Mouse (Mus musculus) c-Kit-positive CD71-negative TER-119-negative erythroid progenitor cells, embryonic 14.5 days (primary cell): Measurements from ENCODE around the gene Ncoa7.
"Not testable (repeated sequence)": the region's sequence is repeated elsewhere in the genome, so short reads cannot be mapped to it uniquely, and the experiment has no call there.

Experiments
- DNase-seq: peaks from one replicate; pipeline ENCODE4 v3.0.0-alpha.2; 2013; ENCODE audit warnings: low read depth

Gene Ncoa7

DNA sequence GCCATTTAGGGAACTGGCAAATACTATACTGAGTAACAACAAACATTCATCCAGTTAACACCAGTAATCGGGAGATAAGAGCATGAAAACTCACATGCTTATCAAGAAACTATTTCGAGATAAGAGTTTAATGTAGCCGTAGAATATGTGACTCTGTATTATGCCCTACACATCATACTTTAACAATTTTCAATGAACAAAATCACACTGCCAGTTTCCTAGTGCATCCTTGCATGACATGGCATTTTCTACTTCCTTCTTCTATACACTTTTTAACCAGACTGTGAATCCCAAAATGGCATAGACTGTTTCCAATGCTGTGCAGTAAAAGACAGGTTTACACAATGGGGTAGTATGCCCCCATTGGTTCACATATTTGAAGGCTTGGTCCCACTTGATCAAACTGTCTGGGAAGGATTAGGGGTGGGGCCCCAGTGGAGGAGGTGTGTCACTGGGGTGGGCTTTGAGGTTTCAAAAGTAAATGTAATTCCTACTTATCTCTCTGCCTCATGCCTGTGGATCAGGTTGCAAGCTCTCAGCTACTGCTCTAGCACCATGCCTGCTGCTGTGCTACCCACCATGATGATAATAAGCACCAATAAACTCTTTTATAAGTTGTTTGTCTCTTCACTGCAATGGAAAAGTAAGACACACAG is 15.3 kb downstream of the Ncoa7 start:
- no peak for DNase-seq

DNA sequence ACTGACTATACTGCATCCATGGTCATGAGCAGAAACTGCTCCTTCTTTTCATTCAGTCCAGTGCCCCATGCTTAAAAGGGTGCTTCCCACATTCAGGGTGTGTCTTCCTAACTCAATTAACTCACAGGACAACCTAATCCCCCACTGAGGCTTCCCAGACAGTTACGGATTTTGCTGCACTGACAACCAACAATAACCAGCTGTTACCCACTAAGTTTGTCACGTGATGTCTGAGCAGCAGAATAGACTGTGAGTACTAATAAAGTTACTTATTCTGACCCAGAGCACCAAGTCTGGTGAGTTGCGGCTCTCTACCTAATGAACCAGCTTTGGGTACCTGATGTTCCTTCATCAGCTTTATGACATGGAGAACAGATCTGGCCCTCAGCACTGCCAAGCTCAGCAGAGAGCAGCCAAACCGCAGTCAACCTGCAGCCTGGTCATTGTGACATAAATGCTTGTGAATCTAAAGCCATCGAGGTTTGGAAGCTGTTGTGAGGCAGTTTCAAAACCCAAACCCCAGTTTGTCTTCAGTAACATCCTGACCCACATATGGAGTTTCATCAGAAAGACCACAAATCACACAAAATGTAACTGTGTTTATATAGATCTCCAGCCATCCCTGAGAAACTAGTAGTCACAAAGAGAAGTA is 16.9 kb downstream of the Ncoa7 start:
- no peak for DNase-seq

DNA sequence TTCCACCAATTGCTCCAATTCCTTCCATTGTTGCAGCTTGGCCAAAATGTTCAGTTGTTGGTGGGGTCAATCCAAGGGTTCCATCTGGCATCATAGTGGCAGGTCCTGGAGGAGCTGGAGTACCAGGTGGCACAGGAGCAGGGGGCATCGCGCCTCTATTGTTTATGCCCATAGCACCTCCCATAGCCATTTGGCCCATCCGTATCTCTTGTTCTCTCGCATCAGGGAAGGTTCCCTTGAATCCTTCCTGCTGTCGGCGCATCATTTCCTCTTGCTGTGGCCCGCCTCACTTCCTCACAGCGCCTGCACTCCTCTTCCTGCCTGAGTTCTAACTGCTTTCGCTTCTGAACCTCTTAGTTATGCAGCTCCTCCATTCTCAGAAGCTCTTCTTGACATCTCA is 22.2 kb downstream of the Ncoa7 start:
- not testable (repeated sequence) for DNase-seq

DNA sequence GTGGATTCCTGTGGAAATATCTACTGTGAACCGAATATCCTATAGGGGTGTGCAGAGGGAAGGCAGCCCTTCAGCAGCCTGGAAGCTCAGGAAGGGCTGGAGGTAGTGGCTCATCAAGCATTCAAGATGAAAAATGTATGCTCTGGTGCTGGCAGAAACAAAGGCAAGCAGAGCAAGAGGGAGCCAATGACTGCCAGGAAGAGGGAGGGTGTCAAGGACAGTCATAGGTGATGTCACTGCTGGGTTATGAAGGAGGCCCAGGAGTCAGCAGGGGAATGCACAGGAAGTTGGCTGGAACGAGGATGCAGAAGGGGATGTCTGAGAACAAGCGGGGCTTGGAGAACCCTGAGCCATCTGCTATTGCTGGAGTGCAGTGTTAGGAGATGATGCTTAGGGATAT is 24.9 kb downstream of the Ncoa7 start:
- DNase-seq, result no peak

DNA sequence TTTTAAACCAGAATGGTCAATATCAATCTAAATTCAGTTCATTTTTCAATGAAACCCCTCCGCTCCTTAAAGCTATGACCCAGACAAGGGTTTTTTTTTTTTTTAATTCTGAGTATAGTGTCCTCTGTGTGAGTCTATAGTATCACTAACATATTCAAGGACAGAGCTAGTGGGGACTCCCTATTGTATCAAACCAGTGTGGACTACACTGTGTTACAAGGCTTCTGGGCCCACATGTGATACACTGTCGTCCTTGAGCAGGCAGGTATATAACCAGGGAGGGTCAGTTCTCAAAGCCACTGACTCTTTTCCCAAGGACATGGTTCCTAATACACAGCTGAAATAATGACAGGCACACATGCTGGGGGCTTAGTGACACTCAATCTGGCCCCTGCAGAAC is 27.1 kb downstream of the Ncoa7 start:
- no peak for DNase-seq

DNA sequence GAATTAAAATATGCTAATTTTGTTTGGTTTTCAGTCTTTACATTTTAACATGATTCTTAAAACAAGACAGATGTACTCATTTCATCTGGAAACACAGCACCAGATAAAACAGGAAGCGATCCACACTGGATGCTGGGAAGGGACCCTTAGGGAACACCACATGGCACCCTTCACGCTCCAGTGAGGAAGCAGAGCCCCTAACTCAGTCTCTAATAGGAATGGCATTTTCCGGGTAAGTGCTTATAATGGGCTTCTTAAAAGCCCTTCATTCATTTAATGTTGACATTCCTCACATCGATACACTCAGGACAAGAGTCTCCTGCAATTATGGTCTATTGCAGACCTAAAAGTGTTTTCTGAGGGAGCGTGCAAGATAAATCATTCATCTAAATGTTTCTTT is 27.6 kb downstream of the Ncoa7 start:
- DNase-seq, result no peak

DNA sequence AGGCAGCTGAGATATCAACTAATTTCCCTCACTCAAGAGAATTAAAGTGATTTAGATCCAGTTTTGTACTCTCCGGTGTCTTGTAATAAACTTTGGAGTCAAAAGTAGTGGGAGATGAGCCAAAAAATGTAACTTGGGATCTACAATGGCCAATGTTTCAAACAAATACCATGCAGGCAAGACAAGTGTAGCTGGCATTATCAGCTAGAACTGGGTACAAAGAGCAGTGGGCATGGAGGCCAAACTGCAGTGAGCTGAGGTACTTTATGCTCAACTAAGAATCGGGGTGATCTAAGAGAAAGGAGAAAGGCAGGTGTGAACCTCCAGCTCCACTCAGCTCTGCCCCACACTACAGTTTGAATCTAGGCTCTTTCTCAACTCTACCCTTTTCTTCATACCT is 28.7 kb downstream of the Ncoa7 start:
- no peak for DNase-seq

DNA sequence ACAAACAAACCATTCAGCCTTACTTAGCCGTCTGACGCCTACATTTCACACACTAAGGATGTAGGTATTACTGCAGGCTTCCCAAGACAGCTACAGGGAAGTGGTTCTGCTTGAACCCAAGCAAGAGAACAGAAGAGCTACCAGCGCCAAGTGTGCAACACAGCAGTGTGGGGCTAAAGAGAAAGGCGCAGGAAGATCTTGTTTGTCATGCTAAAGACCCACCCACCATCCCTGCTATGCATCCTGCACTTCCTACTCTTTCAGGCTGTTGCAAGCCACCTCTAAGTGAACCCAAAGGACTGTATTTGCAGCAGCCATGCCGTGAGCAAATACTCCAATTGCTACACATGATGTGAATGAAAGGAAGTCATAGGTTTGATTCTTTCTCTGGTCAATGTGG is 29.9 kb downstream of the Ncoa7 start:
- no peak for DNase-seq

DNA sequence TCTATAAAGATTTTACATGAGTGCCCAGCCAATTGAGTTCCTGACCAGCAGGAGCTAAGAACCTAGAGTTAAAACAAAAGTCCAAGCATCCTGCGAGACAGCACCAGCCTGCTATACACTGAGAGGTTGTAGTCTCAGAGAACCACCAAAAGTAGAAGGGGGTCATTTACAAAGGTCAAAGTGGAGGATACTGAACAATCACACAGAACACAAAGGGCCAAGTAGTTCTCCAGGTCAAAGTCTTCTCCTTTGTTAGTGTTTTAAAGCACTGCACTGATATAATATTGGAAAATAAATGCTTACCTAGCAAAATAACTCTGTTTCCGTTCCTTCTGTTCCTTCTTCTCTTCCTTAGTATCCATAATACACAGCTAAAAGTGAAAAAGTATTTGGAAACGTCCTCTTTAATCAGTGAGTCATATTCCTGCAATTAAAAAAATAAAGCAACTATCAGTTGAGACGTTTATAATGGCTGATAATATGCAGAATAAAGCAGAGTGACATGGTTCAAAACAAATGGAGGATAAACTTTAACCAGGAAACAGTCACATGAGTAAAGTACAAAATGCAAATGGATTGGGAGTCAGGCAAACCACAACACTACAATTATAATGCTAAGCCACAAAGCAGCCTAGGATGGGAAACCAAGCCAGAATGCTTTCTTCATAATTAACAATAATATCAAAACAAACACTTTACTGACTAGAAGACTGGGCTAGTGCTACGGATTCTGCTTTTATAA is 31.5 kb downstream of the Ncoa7 start:
- no peak for DNase-seq

DNA sequence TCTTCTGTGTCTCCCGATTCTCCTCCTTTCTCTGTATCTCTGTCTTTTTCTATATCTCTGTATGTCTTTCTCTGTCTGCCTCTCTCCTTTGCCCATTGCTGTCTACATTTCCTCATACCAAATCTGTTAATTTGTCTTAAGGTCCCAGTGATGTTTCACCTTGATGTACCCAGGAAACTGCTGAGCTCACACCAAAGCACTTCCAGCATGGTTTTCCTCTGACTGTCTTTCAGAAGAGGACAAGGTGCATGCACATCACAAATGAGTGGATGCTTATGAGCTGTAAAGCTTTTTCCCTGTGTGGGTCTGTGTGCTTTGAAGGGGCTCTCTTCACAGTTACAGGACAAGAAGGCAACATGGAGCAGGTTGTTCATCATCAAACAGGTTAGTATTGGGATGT is 34.3 kb downstream of the Ncoa7 start:
- DNase-seq, result no peak

DNA sequence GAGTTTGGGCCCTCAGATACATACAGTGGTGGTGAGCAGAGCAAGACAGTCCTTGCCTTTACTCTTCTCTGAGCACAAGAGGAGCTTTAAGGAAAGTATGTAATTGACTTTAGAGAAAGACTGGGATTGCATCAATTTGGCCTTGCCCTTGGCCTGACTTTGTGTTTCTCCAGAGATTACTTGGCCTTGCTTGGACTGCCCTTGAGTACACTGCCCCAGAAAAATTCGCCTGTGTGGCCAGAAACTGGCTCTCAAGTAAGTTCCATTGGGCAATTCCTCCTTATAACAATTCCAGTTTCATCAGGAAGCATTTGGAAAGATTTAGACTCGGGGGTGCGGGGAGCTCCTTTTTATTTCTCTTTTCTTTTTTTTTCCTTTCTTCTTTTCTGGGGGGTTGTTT is 34.9 kb downstream of the Ncoa7 start:
- DNase-seq, result no peak

DNA sequence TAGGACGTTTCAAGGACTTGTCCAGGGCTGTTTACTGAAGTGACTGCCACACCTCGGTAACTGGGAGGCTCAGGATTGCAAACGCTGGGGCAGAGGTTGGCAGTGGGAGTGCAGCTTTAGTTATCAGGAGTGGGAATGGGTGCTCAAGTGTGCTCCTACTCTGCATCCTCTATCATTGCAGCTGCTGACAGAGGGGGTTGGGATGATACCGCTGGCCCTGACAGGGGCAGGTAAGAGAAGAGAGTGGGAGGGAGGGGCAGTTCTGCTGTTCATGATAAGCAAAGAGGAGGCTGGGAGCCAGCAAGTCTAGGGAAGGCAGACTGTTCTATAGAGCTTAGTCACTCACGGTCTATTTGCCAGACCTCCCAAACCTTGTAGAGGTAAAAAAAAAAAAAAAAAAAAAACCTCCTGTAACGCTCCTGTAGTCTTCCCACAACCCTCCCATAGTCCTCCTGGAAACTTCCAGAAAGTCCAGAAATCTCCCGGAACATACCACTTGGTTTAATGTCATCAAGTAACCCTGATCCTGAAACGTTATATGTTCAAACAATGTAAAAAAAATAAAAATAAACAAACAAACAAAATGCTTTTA is 39.9 kb downstream of the Ncoa7 start:
- no peak for DNase-seq

DNA sequence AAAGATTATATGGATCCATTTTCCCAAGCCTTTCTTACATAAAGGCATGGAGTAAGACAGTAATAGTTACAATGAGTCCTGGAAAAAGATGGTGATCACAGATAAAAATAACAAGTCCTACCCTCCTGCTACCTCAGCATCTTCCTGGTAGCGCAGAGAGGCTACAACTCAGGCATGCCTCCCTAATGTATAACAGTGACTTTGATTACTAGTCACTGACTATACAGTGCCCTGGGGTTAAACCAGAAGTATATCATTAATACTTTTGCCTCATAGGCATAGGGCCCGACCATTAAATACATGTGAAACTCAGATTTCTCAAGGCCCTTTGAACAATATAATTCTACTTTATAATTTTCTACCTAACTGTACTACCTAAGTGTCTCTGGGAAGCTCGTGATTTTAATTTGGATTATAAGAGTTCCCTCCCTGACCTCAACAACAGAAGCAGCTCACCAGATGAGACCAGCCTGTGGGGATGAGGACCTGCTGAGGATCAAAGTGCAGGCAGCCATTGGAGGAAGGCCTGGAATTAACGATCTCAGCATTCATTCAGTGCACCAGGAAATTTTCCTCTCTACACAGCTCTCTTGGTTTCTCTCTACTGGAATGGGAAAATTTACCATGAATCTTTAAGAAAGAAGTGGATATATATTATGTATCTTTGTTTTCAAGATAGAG is 40.7 kb downstream of the Ncoa7 start:
- no peak for DNase-seq

DNA sequence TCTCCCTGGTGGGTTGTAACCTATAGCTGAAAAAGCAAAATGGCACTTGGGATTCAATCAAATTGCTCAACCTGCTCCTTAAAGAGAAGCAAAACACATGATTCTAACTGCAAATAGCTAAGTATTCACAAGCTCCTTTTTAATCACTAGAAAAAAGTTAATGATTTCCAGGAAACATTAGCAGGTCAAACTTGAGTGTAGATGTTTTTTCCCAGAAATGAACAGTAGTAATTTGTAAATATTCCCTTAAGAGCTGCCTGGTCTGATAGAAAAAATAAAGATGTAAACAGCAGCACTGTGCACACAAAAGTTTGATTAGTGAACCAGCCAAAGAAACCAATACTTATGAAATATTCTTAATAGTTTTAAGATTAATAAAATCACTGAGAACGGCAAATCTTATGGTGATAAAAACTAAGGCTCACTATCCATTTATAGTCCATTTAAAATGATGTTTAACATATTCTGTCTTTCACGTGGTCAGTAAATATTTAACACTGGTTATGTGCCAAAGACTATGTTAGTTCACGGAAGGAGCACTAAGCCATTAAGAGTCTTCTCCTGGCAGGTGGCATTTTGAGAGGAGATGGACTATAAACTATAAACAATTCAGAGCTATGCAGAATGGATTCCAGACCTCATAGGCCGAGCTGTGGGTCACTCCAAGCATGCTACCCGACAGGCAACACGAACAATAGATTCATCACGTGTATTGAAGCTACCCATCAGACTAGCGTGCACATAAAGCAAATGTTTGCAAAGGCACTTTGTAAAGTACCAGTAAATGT is 43.6 kb downstream of the Ncoa7 start:
- DNase-seq, result no peak

DNA sequence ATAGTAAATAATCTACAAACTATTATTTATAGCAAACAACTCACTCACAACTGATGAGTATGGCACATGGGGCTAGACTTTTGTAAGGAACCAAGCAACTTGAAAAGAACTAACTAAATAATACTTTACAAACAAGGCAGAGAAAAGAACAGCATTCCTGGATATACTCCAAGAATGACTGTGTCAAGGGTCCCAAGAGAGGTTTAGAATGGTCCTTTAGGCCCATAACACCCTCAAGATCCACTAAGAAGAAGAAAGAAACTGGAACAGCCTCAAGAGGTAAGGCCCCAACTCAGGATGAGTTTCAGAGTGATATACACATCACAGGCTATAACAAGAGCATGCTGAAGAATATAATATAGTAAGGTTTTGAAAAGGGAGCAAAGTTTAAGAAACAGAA is 47.1 kb downstream of the Ncoa7 start:
- DNase-seq, result no peak

DNA sequence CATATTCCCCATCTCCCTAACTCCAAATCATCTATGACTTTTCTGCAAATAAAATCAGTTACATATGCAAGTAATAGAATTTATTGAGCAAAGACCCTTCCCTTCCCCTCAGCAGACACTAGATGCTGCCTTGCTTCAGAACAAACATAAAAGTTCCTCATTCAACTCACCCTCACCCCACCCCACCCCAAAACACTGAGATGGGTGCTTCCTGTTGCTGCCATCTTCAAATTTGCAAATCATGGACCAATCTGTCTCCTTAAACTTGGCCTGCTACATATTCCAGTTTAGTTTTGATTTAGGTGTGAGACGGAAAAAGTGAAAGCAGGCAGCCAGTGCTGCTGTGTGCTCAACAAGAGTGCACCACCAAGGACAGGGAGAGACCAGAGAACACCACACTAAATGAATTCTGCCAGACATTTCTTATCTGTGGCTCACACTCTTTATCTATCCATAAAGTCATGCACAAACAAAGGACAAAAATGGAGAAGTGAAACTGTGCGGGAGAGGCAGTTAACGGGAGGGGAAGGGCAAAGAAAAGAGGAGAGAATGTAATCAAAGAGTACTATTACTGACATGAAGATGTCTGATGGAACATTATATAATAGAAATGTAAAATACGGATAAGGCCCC is 48.2 kb downstream of the Ncoa7 start:
- no peak for DNase-seq

DNA sequence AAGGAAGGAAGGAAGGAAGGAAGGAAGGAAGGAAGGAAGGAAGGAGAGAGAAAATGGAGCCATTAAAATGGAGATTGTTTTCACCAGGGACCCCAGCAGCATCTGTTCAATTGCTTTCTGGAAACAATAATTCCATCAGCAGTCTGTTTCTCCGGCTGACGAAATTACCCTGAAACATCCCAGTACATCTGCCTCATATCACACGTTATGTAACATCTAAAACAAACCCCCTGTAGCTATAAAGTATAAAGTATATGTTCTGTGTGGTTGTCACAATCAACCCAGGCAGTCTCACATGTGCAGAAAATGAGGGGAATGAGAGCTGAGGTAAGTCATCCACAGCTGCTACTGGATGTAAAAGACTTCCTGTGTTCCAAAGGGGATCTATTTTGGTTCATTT is 49.0 kb downstream of the Ncoa7 start:
- DNase-seq, result no peak

DNA sequence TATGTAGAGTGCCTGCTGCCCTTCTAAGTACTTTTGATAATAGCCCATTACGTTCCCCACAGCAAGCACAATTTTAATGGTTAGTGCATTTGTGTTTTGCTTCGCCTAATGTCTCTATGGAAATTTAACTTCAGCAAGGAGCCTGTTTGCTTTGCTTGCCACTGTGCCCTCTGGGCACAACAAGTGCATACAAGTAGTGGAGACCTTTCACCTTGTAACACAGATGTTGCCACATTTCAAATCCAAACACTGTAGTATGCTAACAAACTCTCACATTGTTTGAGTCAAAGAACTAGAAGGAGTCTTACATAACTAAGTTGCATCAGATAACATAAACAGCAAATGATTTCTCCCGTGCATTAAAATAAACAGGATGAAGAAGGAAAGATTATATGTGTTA is 50.6 kb downstream of the Ncoa7 start:
- no peak for DNase-seq

DNA sequence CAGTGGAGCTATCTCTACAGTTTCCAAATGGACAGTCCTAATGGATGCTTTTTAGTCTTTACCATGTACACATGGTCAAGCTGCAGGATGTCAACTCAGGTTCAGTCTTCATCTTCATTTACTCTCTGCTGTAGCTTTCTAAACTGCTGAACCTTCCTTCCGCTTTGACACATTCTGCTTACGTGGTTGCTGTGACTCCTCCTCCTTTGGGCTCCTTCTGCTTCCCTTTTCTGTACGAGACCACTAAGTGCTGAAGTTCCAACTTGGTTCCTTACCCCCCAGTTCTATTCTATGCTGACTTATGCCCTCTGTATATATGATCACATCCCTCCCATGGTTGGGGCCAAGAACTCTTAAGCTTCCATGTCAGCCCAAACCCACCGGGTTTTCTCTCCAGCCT is 51.5 kb downstream of the Ncoa7 start:
- DNase-seq, result no peak

DNA sequence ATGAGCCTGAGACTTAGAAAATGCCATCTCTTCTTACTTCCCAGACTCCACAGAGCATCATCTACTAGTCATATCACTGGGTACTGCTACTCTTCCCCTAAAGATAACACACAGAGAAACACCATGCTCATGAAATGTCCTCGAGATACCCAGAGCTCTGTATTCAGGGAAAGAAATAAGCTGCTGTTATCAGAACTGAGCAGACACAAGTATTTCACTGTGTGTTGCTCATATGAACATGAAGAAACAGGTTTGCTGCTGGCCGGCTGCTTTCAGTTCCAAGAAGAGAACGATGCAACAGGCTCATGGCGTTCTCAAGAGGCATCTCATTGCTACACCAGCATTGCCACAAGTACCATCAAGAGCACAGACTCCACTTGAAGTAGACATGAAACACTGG is 53.3 kb downstream of the Ncoa7 start:
- DNase-seq, result no peak

DNA sequence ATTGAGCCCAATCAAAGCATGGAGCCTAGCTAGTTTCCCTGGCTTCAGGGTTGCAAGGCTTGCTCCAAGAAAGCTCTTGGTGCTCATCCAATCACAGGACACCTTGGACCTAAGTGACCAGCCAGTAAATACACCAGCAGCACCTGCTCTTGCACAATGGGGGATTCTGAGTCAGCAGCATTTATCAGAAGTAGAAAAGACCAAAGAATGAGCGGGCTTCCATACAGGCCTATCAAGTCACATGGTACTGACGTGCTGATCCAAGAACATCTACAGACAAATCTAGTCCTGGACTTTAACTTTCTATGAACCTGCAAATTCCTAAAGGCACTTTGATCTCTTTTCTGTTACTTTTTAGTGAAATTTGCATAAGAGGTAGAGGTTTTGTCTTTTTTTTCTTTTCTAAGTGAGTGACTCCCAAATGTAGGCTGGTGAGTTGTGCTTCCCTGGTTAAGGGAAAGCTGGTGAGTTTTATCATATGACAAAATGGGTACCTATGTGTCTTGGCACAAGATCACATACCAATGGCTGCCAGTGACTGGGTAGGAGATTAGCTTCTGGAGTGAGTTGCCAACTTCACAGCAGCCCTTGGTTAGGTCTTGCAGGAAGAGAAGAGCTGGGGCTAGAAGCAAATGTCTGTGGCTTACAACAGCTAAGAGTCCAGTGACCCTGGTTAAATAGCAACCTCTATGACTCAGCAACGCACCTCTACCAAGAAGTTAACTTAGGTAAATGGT is 57.7 kb downstream of the Ncoa7 start:
- no peak for DNase-seq
